Mouse (Mus musculus): ENCODE measurements around the gene 0610037L13Rik. TPM values are rescaled to one million over a fixed set of nuclear protein-coding genes. Genes with fewer than 3 reads are reported as not detected.

The 0610037L13Rik gene
- polyA plus RNA-seq, 1 experiment from 2014 or later: 59.0 TPM

DNA sequence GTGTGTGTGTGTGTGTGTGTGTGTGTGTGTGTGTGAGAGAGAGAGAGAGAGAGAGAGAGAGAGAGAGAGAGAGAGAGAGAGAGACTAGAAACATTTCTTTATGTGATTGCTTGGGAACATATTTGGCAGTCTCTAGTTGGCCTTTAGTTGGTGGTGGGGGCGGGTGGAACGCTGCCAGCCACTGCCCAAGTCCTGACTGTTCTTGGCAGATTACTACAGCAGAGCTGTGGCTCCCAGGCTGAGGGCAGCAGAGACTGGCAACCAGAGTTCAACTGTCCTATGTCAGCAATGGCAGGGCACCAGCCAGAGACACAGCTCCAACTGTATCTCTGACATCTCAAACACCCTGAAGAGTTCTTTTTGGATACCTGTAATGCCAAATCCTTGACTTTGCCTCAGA, 54.5 kb downstream of the 0610037L13Rik start:
- 55% methylated on average over 2 of the region's 2 CpGs for WGBS (ENCODE audit: insufficient replicate concordance)
- no peak overlapping the region for H3K27ac ChIP-seq
- ATAC-seq: no peak
- no peak overlapping the region for H3K4me2 ChIP-seq
- no peaks in the 10 kb centered on the region for H3K9me3 ChIP-seq (replicated peaks)
- no peaks in the 10 kb centered on the region for H3K4me1 ChIP-seq
- H3K36me3 ChIP-seq: no peaks in the 10 kb centered on the region
- H3K27me3 ChIP-seq (replicated peaks): peaks cover 4% of the 10 kb centered on the region; the same call in 1 of the 2 replicates
- H3K9ac ChIP-seq: no peak overlapping the region
- no peak overlapping the region for H3K4me3 ChIP-seq

Other genes with a start within 250 kb of the 0610037L13Rik start
- not detected in 2 replicates for gene Dmrtb1, start 205.6 kb upstream of the 0610037L13Rik start, polyA plus RNA-seq (2016; fragmentation: Nextera tagmentation; extraction: Ambion mirVana)
- gene Lrp8, start 87.6 kb upstream of the 0610037L13Rik start, polyA plus RNA-seq (2016; fragmentation: Nextera tagmentation; extraction: Ambion mirVana): 7.6 and 8.5 TPM in 2 replicates
- 140 and 151 TPM in 2 replicates for gene Magoh, start 10.1 kb upstream of the 0610037L13Rik start, polyA plus RNA-seq (2016; fragmentation: Nextera tagmentation; extraction: Ambion mirVana)
- 40.1 and 42.7 TPM in 2 replicates for gene Cpt2, start 33.8 kb downstream of the 0610037L13Rik start, polyA plus RNA-seq (2016; fragmentation: Nextera tagmentation; extraction: Ambion mirVana)
- gene Slc1a7, start 78.5 kb downstream of the 0610037L13Rik start, polyA plus RNA-seq (2016; fragmentation: Nextera tagmentation; extraction: Ambion mirVana): not detected in 2 replicates
- gene Podn, start 206.6 kb downstream of the 0610037L13Rik start, polyA plus RNA-seq (2016; fragmentation: Nextera tagmentation; extraction: Ambion mirVana): 0.10 and 0.23 TPM in 2 replicates